Mouse (Mus musculus): Measurements from ENCODE around the gene Rtp1. TPM values are rescaled to one million over a fixed set of nuclear protein-coding genes. Genes with fewer than 3 reads are reported as not detected.

The Rtp1 gene
- total RNA-seq, 2 experiments from 2014 or later: not detected

- DNase-seq: no peak
These were observed 27.6 kb downstream of the Rtp1 start for GRCm38 (mm10) chr16:23456534-23456933.

DNA sequence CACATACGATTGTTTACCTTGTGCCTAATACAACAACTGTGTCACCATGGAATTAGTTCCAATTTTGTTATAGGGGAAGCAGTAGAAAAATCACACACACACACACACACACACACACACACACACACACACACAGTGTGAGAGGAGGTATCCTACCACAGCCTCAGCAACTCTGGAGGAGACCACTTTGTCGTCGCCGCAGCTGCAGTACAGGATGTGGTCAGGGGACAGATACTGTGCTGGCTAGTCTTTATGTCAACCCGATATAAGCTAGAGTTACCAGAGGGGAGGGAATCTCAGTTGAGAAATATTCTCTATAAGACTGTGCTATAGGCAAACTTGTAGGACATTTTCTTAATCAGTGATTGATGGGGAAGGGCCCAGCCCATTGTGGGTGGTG is 28.4 kb downstream of the Rtp1 start:
- DNase-seq: no peak

GRCm38 (mm10) chr16:23458906-23459588 is 30.1 kb downstream of the Rtp1 start:
- no peak for DNase-seq

- DNase-seq: no peak
These were observed 34.9 kb downstream of the Rtp1 start for GRCm38 (mm10) chr16:23463671-23464347.

- no peak for DNase-seq
These were observed 42.6 kb downstream of the Rtp1 start for GRCm38 (mm10) chr16:23471551-23471950.

DNA sequence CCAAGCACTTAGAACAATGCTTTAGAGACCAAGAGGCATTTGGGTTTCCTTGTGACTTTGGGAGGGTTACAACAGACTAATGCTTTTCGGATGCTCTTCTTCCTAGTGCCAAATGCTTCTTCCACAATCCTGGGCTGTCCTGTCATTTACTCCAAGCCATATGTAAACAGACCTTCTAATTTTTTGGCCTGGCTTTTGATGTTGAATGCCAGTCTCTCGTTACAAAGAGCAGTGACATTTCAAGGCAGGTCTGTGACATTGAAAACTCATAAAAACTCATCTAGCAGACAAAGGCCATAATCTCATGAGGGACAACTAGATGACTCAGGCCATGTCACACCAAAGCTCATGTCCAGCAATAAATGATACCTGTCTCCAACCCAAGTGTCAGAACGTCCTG is 43.1 kb downstream of the Rtp1 start:
- no peak for DNase-seq

GRCm38 (mm10) chr16:23475651-23476050 is 46.7 kb downstream of the Rtp1 start:
- no peak for DNase-seq

DNA sequence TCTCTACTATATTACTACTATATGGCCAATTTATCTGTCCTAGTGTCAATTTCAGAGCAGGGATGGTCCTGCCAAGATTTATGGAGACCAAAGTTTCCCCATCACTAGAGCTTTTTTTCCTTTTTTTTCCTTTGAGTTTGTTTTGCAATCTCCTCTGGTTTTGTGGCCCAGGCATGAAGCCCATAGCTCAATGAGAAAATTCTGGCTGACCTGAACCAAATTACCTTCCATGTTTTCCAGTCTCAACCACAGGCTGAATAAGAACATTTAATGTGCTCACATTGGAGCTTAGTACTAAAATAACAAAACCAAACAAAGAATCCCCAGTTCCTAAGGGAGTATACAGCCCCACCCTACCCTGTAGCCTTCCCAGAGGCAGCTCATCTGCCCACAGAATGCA is 47.7 kb downstream of the Rtp1 start:
- DNase-seq: no peak

DNA sequence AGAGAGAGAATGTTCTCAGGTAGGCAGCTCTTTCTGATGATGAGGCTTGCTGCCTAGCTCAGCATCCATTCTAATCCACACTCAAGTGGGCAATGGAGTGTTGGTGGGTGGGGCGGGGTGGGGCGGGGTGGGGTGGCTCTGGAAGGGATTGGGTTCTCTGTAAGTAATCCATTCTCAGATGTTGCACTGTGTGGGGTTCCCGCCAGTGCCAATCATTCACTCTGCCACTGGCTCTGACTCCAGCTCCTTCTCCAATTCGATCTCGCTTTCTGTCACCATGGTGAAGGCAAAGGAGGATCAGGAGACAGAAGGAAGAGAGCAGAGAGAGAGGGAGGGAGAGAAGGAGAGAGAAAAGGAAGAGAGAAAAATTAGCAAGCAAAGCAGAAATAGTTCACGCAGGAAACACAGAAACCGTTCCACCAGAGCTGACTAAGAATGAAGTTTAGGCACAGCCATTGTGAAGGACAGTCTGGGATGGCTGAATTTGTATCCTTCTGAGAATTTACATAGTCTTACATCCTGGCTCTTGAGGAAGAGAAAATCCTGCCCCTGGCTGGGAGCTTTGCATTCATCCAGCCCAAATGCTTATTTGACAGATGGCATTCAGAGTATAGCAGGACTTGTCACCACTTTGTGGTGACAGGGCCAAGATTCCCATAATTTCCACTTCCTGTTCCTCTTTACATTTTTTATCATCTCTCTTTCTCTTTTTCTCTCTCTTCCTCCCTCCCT is 51.1 kb downstream of the Rtp1 start:
- no peak for DNase-seq

DNA sequence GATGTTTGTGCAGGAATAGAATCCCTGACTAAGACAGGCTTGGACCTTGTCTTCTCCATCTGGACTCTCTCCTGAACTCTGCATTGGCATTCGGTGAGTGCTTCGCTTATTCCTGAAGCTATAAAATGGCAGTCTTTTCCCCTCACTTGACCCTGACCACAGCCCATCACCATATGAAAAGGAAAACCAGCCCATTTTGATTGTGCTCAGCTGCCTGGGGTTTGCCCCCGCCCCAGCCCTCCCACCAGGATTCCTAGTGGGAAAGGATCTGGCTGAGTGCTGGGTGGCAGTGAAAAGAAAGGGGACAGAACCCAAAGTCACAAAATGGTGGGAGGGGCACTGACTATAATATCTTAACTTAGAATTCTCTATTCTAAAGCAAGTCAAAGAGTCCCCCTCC is 53.3 kb downstream of the Rtp1 start:
- no peak for DNase-seq

GRCm38 (mm10) chr16:23482846-23483245 is 53.9 kb downstream of the Rtp1 start:
- no peak for DNase-seq

DNA sequence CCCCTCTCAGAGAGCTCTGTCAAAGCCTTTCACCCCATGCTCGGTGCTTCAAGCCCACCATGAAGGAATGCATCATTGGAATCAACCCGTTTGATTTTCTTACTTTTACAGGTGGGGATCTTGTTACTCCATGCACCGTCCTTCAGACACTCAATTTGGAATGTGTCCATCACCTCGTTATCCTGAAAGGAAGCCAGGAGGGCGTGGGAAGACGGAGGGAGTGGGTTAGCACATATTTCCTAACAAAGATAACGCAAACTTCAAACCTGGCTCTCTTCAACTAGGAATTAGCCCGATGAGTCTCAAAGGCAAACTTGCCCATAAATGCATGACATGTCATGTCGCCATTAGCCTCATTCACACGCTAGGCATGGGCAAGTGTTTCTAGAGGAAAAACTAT is 54.4 kb downstream of the Rtp1 start:
- no peak for DNase-seq

Other genes with a start within 250 kb of the Rtp1 start
- gene St6gal1, start 204.4 kb upstream of the Rtp1 start, total RNA-seq (2021): 1 to 10 TPM; 3.4 to 3.5 TPM
- 1 to 10 TPM; 1.9 to 2.0 TPM for gene Rtp4, start 91.2 kb downstream of the Rtp1 start, total RNA-seq (2021)
- gene Masp1, start 91.7 kb downstream of the Rtp1 start, total RNA-seq (2021): 10 to 100 TPM; 14.7 to 18.6 TPM

Measured in gastrocnemius, postnatal 25 days (tissue).